Mouse (Mus musculus): ENCODE measurements around the gene Neo1. TPM values are rescaled to one million over a fixed set of nuclear protein-coding genes. Genes with fewer than 3 reads are reported as not detected.

The Neo1 gene
- polyA plus RNA-seq (2014; fragmentation: Nextera tagmentation; extraction: Ambion mirVana): 41.7 and 50.9 TPM in 2 replicates

- Histone ChIP-seq H3K4me3 (ENCODE audit: low read depth, low read length) (peak within 1 kb of the TSS; percentile 96), H3K9me3 (replicated peaks; ENCODE audit: control insufficient read depth, low read length) (no peaks in the 10 kb centered on the region), H3K9ac (ENCODE audit: low read length) (peak within 1 kb of the TSS; percentile 99), H3K4me1 (ENCODE audit: control insufficient read depth, insufficient read depth, low read length) (peaks cover 20% of the 10 kb centered on the region), H3K27me3 (replicated peaks; ENCODE audit: control insufficient read depth, insufficient read depth, low read length) (no peaks in the 10 kb centered on the region), H3K4me2 (ENCODE audit: low read length) (peak within 1 kb of the TSS; percentile 77), H3K36me3 (ENCODE audit: control insufficient read depth, insufficient read depth, low read length) (no peaks in the 10 kb centered on the region), H3K27ac (ENCODE audit: low read depth, low read length) (peak within 1 kb of the TSS; percentile 100)
- ATAC-seq (peak; percentile 94), DNase-seq (ENCODE audit: low spot score) (peak; percentile 96)
- WGBS: 0% methylated on average over 16 of the region's 86 CpGs
These were observed at the start of gene Neo1 for GRCm38 (mm10) chr9:59036159-59036731. TSS of gene Neo1 (minus strand) at chr9:59036441.

DNA sequence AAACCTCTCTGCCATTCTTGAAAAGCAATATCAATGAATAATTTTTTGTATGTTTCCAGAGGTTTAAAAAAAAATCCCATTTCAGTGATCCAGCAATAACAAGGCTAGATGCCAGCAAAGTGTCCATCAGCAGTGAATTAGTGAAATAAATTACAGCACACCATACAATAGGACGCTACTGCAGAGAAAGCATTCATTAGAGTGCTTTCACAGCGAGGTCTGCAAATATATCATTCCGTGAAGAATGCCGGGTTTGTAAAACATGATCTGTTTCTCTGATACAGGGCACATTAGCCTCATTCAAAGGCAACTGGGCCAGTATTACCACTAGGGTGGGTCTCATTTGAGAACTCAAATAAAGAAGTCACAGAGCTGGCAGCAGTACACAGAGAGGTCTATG, 39.4 kb upstream of the Neo1 start:
- no peak overlapping the region for H3K27ac ChIP-seq (ENCODE audit: low read depth, low read length)
- H3K9ac ChIP-seq (ENCODE audit: low read length): no peak overlapping the region
- H3K9me3 ChIP-seq (replicated peaks; ENCODE audit: control insufficient read depth, low read length): no peaks in the 10 kb centered on the region
- ATAC-seq (no peak), DNase-seq (ENCODE audit: low spot score) (peak; percentile 51)
- 40% methylated on average over 4 of the region's 4 CpGs for WGBS
- H3K4me3 ChIP-seq (ENCODE audit: low read depth, low read length): no peak overlapping the region
- H3K27me3 ChIP-seq (replicated peaks; ENCODE audit: control insufficient read depth, insufficient read depth, low read length): no peaks in the 10 kb centered on the region
- no peaks in the 10 kb centered on the region for H3K36me3 ChIP-seq (ENCODE audit: control insufficient read depth, insufficient read depth, low read length)
- H3K4me1 ChIP-seq (ENCODE audit: control insufficient read depth, insufficient read depth, low read length): peaks cover 26% of the 10 kb centered on the region
- no peak overlapping the region for H3K4me2 ChIP-seq (ENCODE audit: low read length)

DNA sequence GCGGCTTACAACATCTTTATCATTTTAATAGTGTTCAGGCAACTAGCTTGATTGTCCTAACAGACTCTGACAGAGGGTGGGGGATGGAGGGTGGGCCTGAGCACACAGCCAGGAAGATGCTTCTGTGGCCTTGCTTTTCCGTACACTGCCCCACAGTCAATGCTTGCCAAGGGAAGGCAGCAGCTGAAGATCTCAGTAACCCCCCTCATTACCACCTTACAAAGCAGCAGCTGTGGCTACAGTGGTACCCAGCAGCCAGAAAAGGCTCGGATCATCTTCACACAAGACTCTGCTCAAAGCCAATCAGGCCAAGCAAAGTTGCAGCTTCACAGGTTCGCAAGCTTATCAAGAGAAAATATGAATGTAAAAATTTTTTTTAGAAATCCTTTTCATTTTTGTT, 37.6 kb upstream of the Neo1 start:
- H3K27me3 ChIP-seq (replicated peaks; ENCODE audit: control insufficient read depth, insufficient read depth, low read length): no peaks in the 10 kb centered on the region
- H3K4me1 ChIP-seq (ENCODE audit: control insufficient read depth, insufficient read depth, low read length): peaks cover 26% of the 10 kb centered on the region
- no peaks in the 10 kb centered on the region for H3K9me3 ChIP-seq (replicated peaks; ENCODE audit: control insufficient read depth, low read length)
- peak overlapping the region; percentile 17; the same call in 1 of the 2 replicates for H3K27ac ChIP-seq (ENCODE audit: low read depth, low read length)
- no peak overlapping the region for H3K4me2 ChIP-seq (ENCODE audit: low read length)
- H3K9ac ChIP-seq (ENCODE audit: low read length): no peak overlapping the region
- H3K4me3 ChIP-seq (ENCODE audit: low read depth, low read length): no peak overlapping the region
- no peaks in the 10 kb centered on the region for H3K36me3 ChIP-seq (ENCODE audit: control insufficient read depth, insufficient read depth, low read length)
- WGBS: 75% methylated on average over 4 of the region's 4 CpGs
- 0 out of 2 replicates have a peak, but pooled peaks have one; percentile 24 for ATAC-seq
- peak; percentile 40 for DNase-seq (ENCODE audit: low spot score)

- Histone ChIP-seq H3K9me3 (replicated peaks; ENCODE audit: control insufficient read depth, low read length) (no peaks in the 10 kb centered on the region), H3K4me3 (ENCODE audit: low read depth, low read length) (no peak overlapping the region), H3K9ac (ENCODE audit: low read length) (peak overlapping the region; percentile 10; the same call in 1 of the 2 replicates), H3K36me3 (ENCODE audit: control insufficient read depth, insufficient read depth, low read length) (no peaks in the 10 kb centered on the region), H3K4me1 (ENCODE audit: control insufficient read depth, insufficient read depth, low read length) (peaks cover 26% of the 10 kb centered on the region), H3K27ac (ENCODE audit: low read depth, low read length) (peak overlapping the region; percentile 53; the same call in 1 of the 2 replicates), H3K27me3 (replicated peaks; ENCODE audit: control insufficient read depth, insufficient read depth, low read length) (no peaks in the 10 kb centered on the region), H3K4me2 (ENCODE audit: low read length) (peak overlapping the region; percentile 36)
- peak; percentile 78 for DNase-seq (ENCODE audit: low spot score)
- WGBS: 11% methylated on average over 14 of the region's 14 CpGs
- peak; percentile 87 for ATAC-seq
These were observed 36.0 kb upstream of the Neo1 start for GRCm38 (mm10) chr9:59072076-59072777.

- H3K36me3 ChIP-seq (ENCODE audit: control insufficient read depth, insufficient read depth, low read length): no peaks in the 10 kb centered on the region
- peak overlapping the region; percentile 36; the same call in 1 of the 2 replicates for H3K4me2 ChIP-seq (ENCODE audit: low read length)
- 60% methylated on average over 7 of the region's 7 CpGs for WGBS
- no peaks in the 10 kb centered on the region for H3K9me3 ChIP-seq (replicated peaks; ENCODE audit: control insufficient read depth, low read length)
- DNase-seq (ENCODE audit: low spot score) (peak; percentile 39), ATAC-seq (0 out of 2 replicates have a peak, but pooled peaks have one; percentile 33)
- no peak overlapping the region for H3K4me3 ChIP-seq (ENCODE audit: low read depth, low read length)
- no peak overlapping the region for H3K9ac ChIP-seq (ENCODE audit: low read length)
- no peaks in the 10 kb centered on the region for H3K27me3 ChIP-seq (replicated peaks; ENCODE audit: control insufficient read depth, insufficient read depth, low read length)
- H3K4me1 ChIP-seq (ENCODE audit: control insufficient read depth, insufficient read depth, low read length): peaks cover 26% of the 10 kb centered on the region
- H3K27ac ChIP-seq (ENCODE audit: low read depth, low read length): peak overlapping the region; percentile 40; the same call in 1 of the 2 replicates
These were observed 35.2 kb upstream of the Neo1 start for GRCm38 (mm10) chr9:59071220-59071977.

DNA sequence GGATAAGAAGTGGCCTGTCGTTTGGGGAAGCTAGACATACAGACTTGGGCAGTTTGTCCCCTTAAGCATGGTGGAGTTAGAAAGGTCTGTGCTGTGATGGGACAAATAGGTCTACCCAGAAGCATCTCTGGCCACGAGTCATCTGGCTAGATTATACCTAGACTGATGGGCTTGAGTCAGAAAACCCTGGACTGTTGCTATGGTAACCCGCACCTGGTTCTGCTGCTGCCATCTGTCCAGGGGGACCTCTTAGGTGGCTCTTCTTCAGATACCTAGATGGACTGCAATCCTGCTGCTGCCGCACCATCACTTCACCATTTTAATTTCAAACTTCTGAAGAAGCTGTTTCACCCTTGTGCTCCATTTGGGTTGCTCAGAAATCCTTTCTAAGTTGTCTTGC, 34.0 kb upstream of the Neo1 start:
- WGBS: 88% methylated on average over 4 of the region's 4 CpGs
- H3K27ac ChIP-seq (ENCODE audit: low read depth, low read length): no peak overlapping the region
- peaks cover 26% of the 10 kb centered on the region for H3K4me1 ChIP-seq (ENCODE audit: control insufficient read depth, insufficient read depth, low read length)
- H3K9ac ChIP-seq (ENCODE audit: low read length): no peak overlapping the region
- H3K36me3 ChIP-seq (ENCODE audit: control insufficient read depth, insufficient read depth, low read length): no peaks in the 10 kb centered on the region
- H3K9me3 ChIP-seq (replicated peaks; ENCODE audit: control insufficient read depth, low read length): no peaks in the 10 kb centered on the region
- H3K4me2 ChIP-seq (ENCODE audit: low read length): no peak overlapping the region
- ATAC-seq (no peak), DNase-seq (ENCODE audit: low spot score) (no peak)
- no peak overlapping the region for H3K4me3 ChIP-seq (ENCODE audit: low read depth, low read length)
- H3K27me3 ChIP-seq (replicated peaks; ENCODE audit: control insufficient read depth, insufficient read depth, low read length): no peaks in the 10 kb centered on the region

- Histone ChIP-seq H3K27ac (ENCODE audit: low read depth, low read length) (no peak overlapping the region), H3K9ac (ENCODE audit: low read length) (no peak overlapping the region), H3K36me3 (ENCODE audit: control insufficient read depth, insufficient read depth, low read length) (no peaks in the 10 kb centered on the region), H3K4me2 (ENCODE audit: low read length) (no peak overlapping the region), H3K4me3 (ENCODE audit: low read depth, low read length) (no peak overlapping the region), H3K4me1 (ENCODE audit: control insufficient read depth, insufficient read depth, low read length) (no peaks in the 10 kb centered on the region; the same call in 1 of the 2 replicates), H3K9me3 (replicated peaks; ENCODE audit: control insufficient read depth, low read length) (no peaks in the 10 kb centered on the region), H3K27me3 (replicated peaks; ENCODE audit: control insufficient read depth, insufficient read depth, low read length) (no peaks in the 10 kb centered on the region)
- DNase-seq (ENCODE audit: low spot score): no peak
- no peak for ATAC-seq
- 81% methylated on average over 6 of the region's 6 CpGs for WGBS
These were observed 29.5 kb upstream of the Neo1 start for GRCm38 (mm10) chr9:59065616-59066301.

DNA sequence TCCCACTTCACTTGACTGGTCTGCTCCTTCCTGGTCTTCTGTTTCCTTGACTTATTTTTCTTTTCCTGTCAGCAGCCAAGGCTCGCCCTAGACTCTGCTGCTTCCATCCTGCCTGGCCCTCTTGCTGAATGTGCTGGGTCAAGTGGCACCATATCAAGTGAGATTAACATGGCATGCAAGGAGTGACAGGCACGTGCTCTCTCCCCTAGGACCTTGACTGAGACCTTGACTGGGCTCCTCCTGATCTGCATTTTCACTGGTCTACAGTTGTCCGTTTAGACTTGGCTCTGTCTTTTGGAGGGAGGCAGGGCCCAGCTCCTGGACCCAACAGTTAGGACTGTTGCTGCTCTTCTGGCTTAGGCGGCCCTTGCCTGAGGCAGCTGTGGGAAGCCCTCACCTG, 26.2 kb upstream of the Neo1 start:
- 82% methylated on average over 4 of the region's 4 CpGs for WGBS
- Histone ChIP-seq H3K27ac (ENCODE audit: low read depth, low read length) (no peak overlapping the region), H3K4me2 (ENCODE audit: low read length) (no peak overlapping the region), H3K27me3 (replicated peaks; ENCODE audit: control insufficient read depth, insufficient read depth, low read length) (no peaks in the 10 kb centered on the region), H3K9ac (ENCODE audit: low read length) (no peak overlapping the region), H3K9me3 (replicated peaks; ENCODE audit: control insufficient read depth, low read length) (no peaks in the 10 kb centered on the region), H3K4me1 (ENCODE audit: control insufficient read depth, insufficient read depth, low read length) (no peaks in the 10 kb centered on the region), H3K36me3 (ENCODE audit: control insufficient read depth, insufficient read depth, low read length) (no peaks in the 10 kb centered on the region), H3K4me3 (ENCODE audit: low read depth, low read length) (no peak overlapping the region)
- ATAC-seq (no peak), DNase-seq (ENCODE audit: low spot score) (no peak)

Measured in forebrain, embryonic 14.5 days (tissue).